Mouse (Mus musculus): ENCODE results near the gene 1600014C10Rik.

DNA sequence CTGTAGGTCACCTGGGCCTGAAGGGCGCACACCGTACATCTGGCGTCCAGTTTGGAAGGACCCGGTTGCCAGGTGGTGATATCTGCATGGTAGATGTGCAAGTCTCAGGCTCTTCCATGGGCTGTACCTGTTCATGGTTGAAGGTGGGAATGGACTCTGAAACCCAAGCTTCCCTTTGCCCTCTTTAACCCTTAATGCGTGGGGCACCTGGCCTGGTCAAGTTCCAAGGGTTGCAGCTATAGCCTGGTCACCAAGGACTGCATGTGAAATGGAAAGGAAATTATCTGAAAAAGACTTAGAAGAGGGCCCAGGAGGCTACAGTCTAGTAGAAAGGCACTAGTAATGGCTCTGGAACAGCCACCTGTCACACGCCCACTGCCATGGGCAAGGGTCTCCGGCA is 37.8 kb downstream of the 1600014C10Rik start:
- TF ChIP-seq POLR2A (IDR thresholded peaks at IDR 0.05; ENCODE audit: insufficient read depth, low read length), result no peak
- TF ChIP-seq EP300 (IDR thresholded peaks at IDR 0.05; ENCODE audit: insufficient read depth, low read depth, low read length), result no peak
